Mouse (Mus musculus) liver, embryonic 12.5 days (tissue): ENCODE results near the gene Akr1d1. TPM values are rescaled to one million over a fixed set of nuclear protein-coding genes. Genes with fewer than 3 reads are reported as not detected.

Source experiments
- ATAC-seq: fragments of 200-750 bp; cut with Nextera tagmentation; 2 replicates; pipeline ENCODE4 v1.8.0; 2017; ENCODE audit warnings: moderate number of reproducible peaks, mild to moderate bottlenecking, moderate library complexity
- H3K27ac ChIP-seq: fragments of 300-500 bp; sonication (generic); 2 replicates; pipeline ENCODE4 v1.5.1; 2016; ENCODE audit warnings: mild to moderate bottlenecking
- H3K27me3 ChIP-seq: fragments of 300-500 bp; sonication (generic); replicated peaks from 2 replicates; pipeline ENCODE4 v1.6.1; 2016; ENCODE audit warnings: mild to moderate bottlenecking, moderate library complexity
- H3K36me3 ChIP-seq: fragments of 300-500 bp; sonication (generic); 2 replicates; pipeline ENCODE4 v1.6.1; 2016; ENCODE audit warnings: mild to moderate bottlenecking, moderate library complexity
- H3K4me1 ChIP-seq: fragments of 300-500 bp; sonication (generic); 2 replicates; pipeline ENCODE4 v1.6.1; 2016
- H3K4me2 ChIP-seq: fragments of 300-500 bp; sonication (generic); 2 replicates; pipeline ENCODE4 v1.6.1; 2016; ENCODE audit warnings: mild to moderate bottlenecking, moderate library complexity
- H3K4me3 ChIP-seq: fragments of 300-500 bp; sonication (generic); 2 replicates; pipeline ENCODE4 v1.5.1; 2016; ENCODE audit warnings: mild to moderate bottlenecking, moderate library complexity
- H3K9ac ChIP-seq: fragments of 300-500 bp; sonication (generic); 2 replicates; pipeline ENCODE4 v1.6.1; 2016; ENCODE audit warnings: mild to moderate bottlenecking, moderate library complexity
- H3K9me3 ChIP-seq: fragments of 300-500 bp; sonication (generic); replicated peaks from 2 replicates; pipeline ENCODE4 v1.6.1; 2016; ENCODE audit warnings: mild to moderate bottlenecking, moderate library complexity
- WGBS: fragments of 180-500 bp; shearing (Covaris S2); methylation state at CpG from one replicate; pipeline ENCODE4 v1.1.7; 2016; ENCODE audit not compliant: insufficient replicate concordance; 5-methylcytosine and 5-hydroxymethylcytosine counted together
- polyA plus RNA-seq: library from polyadenylated mRNA; unstranded; fragments of >200 nt; fragmentation: Nextera tagmentation; extraction: Ambion mirVana; gene quantifications from 2 replicates; pipeline ENCODE4 v1.2.1, GENCODE M21; 2016

Gene Akr1d1
- polyA plus RNA-seq, 1 experiment from 2014 or later = 0.36 TPM

DNA sequence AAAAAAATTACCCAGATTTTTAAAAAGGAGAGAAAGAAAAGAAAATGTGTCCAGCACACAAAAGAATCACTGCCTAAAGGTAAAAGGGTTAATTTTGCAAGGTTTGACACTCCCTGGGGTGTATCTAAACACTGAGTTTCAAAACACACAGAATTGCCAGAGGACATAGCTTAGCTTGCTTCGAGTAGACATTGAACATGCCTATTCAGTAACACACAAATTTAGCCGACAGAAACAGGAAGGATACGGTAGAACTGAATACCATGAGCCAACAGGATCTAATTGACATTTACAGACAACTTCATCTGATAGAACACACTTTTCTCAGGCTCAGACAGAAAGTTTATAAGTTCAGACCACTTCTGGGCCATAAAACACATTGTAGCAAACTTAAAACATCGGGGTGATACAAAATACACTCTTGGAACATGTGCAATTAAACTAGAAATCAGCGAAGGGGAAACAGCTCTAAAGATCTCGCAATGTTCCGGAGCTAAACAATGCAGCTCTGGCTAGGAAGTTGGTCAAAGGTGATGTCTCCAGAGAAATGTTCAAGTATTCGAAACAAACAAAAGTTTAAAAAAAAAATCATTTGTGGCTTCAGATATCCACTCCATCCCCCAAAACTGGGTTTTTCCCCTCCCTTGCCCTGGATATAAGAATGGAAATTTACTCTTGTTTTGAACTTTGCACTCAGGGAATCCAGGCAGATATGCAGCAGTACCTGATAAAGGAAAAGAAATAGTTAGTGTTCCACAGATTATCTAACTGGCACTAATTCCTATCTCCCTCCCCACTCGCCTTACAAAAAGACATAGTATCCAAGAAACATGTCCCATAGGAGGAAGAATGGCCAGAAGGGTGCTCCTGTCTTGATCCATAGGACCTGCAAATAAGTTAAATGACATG lies 73.1 kb downstream of the Akr1d1 start:
- no peak overlapping the region; the same call in 1 of the 2 replicates for H3K27ac ChIP-seq
- no peaks in the 10 kb centered on the region for H3K9me3 ChIP-seq
- peaks cover 12% of the 10 kb centered on the region; the same call in 1 of the 2 replicates for H3K4me1 ChIP-seq
- no peak overlapping the region for H3K4me3 ChIP-seq
- WGBS = 50% methylated on average over 9 of the region's 9 CpGs
- ATAC-seq = no peak
- H3K9ac ChIP-seq = no peak overlapping the region
- no peaks in the 10 kb centered on the region for H3K36me3 ChIP-seq
- no peaks in the 10 kb centered on the region for H3K27me3 ChIP-seq
- H3K4me2 ChIP-seq = no peak overlapping the region

DNA sequence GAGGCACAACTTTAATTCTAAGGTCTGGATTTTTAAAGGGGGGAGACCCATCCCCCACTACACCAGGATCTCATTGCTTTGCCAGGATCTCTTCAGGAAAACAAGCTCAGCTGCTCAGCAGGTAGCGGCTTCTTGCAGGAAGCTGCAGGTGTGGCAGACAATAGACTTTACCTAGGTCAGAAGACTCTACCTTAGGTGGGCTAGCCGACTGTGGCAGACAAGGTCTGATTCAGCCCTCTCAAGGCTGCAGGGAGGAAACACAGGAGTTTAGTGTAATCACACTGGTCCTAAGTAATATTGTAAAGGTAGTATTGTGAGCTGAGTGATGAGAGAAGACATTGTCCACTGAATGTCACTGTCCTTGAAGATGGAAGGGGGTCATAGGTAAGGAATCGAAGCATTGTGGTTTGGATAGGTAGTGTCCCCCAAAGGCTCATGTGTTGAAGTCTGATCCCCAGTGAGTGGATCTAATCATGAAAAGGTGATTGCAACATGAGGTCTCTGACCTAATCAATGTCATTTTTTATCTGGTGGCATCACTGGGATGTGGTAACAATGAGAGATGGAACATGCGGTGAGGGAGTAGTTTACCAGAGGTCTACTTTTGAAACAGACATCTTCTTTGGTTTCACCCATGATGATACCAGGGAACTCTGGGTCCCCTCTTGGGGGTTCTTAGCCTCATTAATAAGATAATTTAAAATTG lies 74.4 kb downstream of the Akr1d1 start:
- 76% methylated on average over 4 of the region's 4 CpGs for WGBS
- peaks cover 17% of the 10 kb centered on the region; the same call in 1 of the 2 replicates for H3K4me1 ChIP-seq
- no peaks in the 10 kb centered on the region for H3K27me3 ChIP-seq
- H3K4me3 ChIP-seq = no peak overlapping the region
- no peaks in the 10 kb centered on the region for H3K9me3 ChIP-seq
- H3K4me2 ChIP-seq = no peak overlapping the region
- H3K9ac ChIP-seq = no peak overlapping the region
- no peaks in the 10 kb centered on the region for H3K36me3 ChIP-seq
- H3K27ac ChIP-seq = no peak overlapping the region
- ATAC-seq = no peak

DNA sequence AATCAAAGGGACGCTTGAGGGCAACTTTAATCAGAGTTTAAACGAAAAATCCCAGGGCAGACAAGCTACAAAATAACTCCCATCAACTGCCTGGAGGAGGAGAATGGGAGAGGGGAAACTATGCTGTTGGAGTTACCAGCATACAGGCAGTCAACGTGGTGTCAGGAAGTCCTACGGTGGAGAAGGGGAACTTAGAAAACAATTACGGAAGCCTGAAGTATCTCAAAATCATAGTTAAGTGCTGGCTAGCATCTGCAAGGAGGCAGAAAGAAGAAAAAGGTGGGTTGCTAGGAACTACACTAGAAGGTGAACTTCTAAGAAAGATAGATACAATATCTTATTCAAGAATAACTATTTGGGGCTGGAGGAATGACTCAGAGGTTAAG lies 74.9 kb downstream of the Akr1d1 start:
- H3K4me1 ChIP-seq = peaks cover 17% of the 10 kb centered on the region; the same call in 1 of the 2 replicates
- no peaks in the 10 kb centered on the region for H3K36me3 ChIP-seq
- no peak overlapping the region for H3K27ac ChIP-seq
- no peak overlapping the region for H3K4me3 ChIP-seq
- ATAC-seq = no peak
- H3K9ac ChIP-seq = no peak overlapping the region
- no peak overlapping the region for H3K4me2 ChIP-seq
- WGBS = 40% methylated on average over 5 of the region's 5 CpGs
- no peaks in the 10 kb centered on the region for H3K27me3 ChIP-seq
- H3K9me3 ChIP-seq = no peaks in the 10 kb centered on the region

DNA sequence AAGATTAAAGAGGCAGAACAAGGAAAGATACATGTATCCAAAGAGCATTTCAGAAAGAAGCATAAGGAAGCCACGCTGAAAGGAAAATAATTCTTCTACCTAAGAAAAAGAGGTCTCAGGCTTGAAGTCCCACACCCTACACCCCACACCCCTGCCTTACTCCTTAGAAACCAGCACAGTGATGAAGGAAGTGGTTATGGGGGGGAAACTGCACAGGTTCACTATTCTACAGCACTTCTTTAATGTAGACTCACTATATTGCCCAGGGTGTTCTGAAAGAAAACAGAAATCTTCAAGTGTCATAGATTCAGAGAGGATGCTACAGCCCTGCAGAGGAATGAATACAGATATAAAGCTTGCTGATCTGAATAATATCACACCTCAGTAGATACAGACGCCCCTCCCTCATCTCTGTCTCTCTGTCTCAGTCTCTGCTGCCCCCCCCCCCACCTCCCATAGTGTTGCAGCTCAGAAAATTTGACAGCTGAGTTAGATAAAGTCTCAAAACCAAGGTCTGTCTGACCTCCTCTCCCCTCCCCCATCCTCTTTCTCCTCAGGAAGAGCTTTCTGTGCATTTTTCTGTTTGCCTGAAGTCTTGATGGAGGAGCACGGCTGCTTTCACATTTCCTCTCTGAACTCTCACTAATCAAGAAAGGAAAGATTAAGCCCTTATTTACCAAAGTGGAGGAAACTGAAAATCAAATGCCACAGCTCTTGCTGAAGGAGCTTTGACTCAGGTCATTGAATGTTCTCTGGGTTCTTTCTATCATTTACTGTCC lies 77.7 kb downstream of the Akr1d1 start:
- no peak overlapping the region for H3K4me3 ChIP-seq
- WGBS = 31% methylated on average over 3 of the region's 3 CpGs
- H3K36me3 ChIP-seq = no peaks in the 10 kb centered on the region
- H3K27me3 ChIP-seq = no peaks in the 10 kb centered on the region
- no peak for ATAC-seq
- no peaks in the 10 kb centered on the region for H3K9me3 ChIP-seq
- no peak overlapping the region for H3K27ac ChIP-seq
- no peak overlapping the region for H3K9ac ChIP-seq
- H3K4me2 ChIP-seq = no peak overlapping the region
- peaks cover 17% of the 10 kb centered on the region; the same call in 1 of the 2 replicates for H3K4me1 ChIP-seq

DNA sequence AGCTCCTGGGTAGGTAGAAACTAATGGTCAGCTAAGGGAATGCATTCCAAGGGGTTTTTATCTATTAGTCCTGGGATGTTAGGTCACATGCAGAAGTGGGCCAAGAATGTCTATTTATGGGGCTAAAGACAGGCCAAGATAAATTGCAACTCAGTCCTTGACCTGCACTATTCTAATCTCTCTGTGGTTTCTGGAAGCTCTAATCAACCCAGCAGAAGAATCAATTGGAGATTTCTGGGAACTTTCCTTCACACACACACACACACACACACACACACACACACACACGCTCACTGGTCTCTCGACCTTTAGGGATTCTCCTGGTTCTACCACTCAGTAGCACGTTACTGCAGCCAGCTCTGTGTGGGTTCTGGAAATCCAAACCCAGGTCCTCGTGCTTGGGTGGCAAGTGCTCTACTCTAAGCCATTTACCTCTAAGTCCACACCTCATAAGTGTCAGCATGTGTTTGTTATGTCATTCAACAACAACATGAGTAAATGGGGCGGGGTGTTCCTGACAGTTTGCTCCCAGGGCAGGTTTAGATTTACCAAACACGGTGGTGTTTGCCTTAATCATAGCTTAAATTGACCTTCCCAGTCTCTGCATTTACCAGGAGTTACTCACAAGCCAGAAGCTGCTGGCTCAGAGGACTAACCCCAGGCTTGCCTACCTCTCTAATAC lies 82.8 kb downstream of the Akr1d1 start:
- H3K4me3 ChIP-seq = no peak overlapping the region
- H3K27me3 ChIP-seq = no peaks in the 10 kb centered on the region
- no peak for ATAC-seq
- H3K9me3 ChIP-seq = no peaks in the 10 kb centered on the region
- peaks cover 15% of the 10 kb centered on the region for H3K4me1 ChIP-seq
- no peak overlapping the region for H3K4me2 ChIP-seq
- 61% methylated on average over 6 of the region's 6 CpGs for WGBS
- H3K36me3 ChIP-seq = no peaks in the 10 kb centered on the region
- no peak overlapping the region for H3K27ac ChIP-seq
- no peak overlapping the region for H3K9ac ChIP-seq

DNA sequence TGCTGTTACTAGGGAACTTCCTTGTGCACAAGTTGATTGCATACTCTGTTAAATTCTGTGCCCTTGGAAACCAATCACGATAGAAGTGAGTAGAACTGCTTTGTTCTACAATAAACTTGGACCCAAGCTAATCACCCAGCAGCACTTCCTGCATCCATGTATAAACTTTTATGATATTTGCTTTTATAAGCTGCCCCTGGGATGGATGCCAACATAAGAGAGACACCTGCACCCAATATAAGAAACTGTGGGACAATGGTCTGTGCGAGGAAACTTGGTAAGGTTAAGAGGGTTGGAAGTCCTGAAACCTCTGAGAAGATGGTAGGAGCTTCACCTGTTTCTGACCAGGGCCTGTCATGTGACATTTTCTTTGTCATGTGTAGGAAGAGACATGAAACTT lies 85.5 kb downstream of the Akr1d1 start:
- H3K27ac ChIP-seq = no peak overlapping the region
- no peak overlapping the region for H3K4me3 ChIP-seq
- H3K9ac ChIP-seq = no peak overlapping the region
- WGBS = 83% methylated on average over 2 of the region's 2 CpGs
- no peaks in the 10 kb centered on the region for H3K36me3 ChIP-seq
- H3K4me2 ChIP-seq = no peak overlapping the region
- H3K4me1 ChIP-seq = peaks cover 8% of the 10 kb centered on the region; the same call in 1 of the 2 replicates
- H3K27me3 ChIP-seq = no peaks in the 10 kb centered on the region
- ATAC-seq = no peak
- H3K9me3 ChIP-seq = no peaks in the 10 kb centered on the region

DNA sequence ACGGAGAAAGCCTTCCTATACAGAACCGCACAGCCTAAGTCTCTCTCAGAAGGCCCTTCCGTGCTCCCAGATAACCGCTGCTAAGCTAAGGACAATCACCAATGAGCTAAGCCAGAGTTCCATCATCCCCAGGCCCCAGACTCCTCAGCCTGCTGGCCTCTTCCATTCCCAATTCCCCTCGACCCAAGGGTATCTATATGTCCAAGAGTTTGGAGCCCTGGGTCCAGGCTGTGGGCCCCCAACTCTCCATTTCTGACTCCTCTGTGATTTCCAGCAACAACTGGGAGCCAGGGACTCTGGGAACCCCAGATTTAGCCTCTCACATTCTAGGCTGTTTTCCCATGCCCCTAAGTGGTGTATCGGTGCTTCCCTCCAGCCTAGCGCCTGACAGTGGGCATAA lies 86.2 kb downstream of the Akr1d1 start:
- no peak overlapping the region for H3K27ac ChIP-seq
- WGBS = 86% methylated on average over 7 of the region's 7 CpGs

DNA sequence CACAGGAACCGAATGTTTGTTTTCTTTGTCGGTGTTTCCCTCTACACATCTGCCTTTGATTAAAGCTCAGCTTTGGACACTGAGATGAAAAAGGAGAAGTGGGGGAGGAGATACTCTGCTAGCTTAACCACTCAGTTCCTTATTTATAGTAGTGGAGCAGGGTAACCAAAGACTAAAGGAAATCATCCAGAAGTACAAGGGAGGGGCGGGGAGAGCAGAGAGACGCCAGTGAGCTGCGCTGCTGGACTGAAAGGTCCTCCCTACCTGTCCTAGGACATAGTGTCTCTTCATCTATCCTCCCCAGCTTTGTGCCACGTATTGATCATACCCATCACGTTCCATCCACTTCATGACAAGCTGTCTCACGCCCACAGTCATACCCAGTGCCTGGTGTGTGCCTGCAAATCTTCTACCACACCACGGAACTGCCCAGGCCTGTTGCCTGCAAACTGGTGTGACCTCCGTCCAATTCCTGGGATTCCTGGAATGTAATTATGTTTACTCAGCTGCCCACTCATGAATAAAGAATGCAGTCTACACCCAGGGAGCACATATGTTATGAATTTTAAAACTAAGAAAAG lies 87.5 kb downstream of the Akr1d1 start:
- H3K27ac ChIP-seq = no peak overlapping the region
- peaks cover 20% of the 10 kb centered on the region for H3K4me1 ChIP-seq
- ATAC-seq = no peak
- H3K4me2 ChIP-seq = no peak overlapping the region; the same call in 1 of the 2 replicates
- 30% methylated on average over 10 of the region's 10 CpGs for WGBS
- no peaks in the 10 kb centered on the region for H3K36me3 ChIP-seq
- no peak overlapping the region for H3K9ac ChIP-seq
- no peak overlapping the region for H3K4me3 ChIP-seq
- H3K27me3 ChIP-seq = no peaks in the 10 kb centered on the region
- H3K9me3 ChIP-seq = no peaks in the 10 kb centered on the region

More for the DNA sequence above, 86.2 kb downstream of the Akr1d1 start:
- Histone ChIP-seq H3K4me2 (no peak overlapping the region), H3K9me3 (no peaks in the 10 kb centered on the region), H3K27me3 (no peaks in the 10 kb centered on the region), H3K4me3 (no peak overlapping the region), H3K36me3 (no peaks in the 10 kb centered on the region), H3K4me1 (peaks cover 8% of the 10 kb centered on the region; the same call in 1 of the 2 replicates), H3K9ac (no peak overlapping the region)
- ATAC-seq = no peak

Other genes with a start within 250 kb of the Akr1d1 start
- 0.06 and 0.16 TPM in 2 replicates for gene Dgki, start 230.0 kb upstream of the Akr1d1 start, polyA plus RNA-seq
- 5.0 and 5.1 TPM in 2 replicates for gene Creb3l2, start 88.0 kb upstream of the Akr1d1 start, polyA plus RNA-seq